Mouse (Mus musculus): Measurements from ENCODE around the gene Ksr1.

DNA sequence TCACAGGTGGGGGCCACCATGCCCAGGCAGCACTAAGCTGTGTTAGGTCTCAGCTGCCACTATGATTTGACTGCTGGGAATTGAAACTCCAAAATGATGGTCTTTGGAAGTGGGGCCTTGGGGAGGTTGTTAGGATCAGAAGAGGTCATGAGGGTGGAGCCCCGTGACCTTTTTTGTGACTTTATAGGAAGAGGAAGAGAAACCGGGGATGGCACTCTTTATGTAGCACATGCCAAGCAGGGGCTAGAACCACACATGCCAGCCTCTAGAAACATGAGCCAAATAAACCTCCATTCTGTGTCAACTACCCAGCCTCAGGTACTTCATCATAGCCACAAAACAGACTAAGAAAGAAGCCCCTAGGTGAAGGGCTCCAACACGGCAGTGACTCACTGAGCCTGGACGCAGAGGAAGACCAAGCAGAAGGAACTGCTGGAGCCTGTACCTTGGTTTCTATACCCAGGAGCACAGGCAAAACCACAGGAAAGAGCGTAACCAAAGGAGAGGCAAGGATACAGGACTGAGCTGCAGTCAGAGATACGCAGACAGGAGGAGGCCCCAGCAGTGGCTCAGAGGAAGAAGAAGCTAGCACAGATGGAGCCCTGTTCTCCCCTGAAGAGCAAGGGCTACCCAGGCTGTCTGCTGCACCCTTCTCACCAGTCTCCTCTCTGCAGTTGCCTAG lies 15.0 kb upstream of the Ksr1 start:
- TF ChIP-seq CTCF (IDR thresholded peaks at IDR 0.05; ENCODE audit: extremely low read depth, insufficient read length, insufficient replicate concordance, low read depth, low read length) = no peak
- no peak for TF ChIP-seq POLR2A (IDR thresholded peaks at IDR 0.05; ENCODE audit: low read depth, low read length)
